Mouse (Mus musculus) MEL (cell line): ENCODE data around the gene Smarca2.

Experiments
- CTCF ChIP-seq, 3 experiments: IDR thresholded peaks in 2 of 3; conservative IDR thresholded peaks in 1 of 3; 2 replicates each; pipeline ENCODE4 v1.5.1; 2011 to 2012; ENCODE audit warnings: low read length in 3 of 3, low read depth in 2 of 3, mild to moderate bottlenecking in 2 of 3, improper control_type of control experiment in 1 of 3, inconsistent platforms in 1 of 3, mixed read lengths in 1 of 3, moderate library complexity in 1 of 3; ENCODE audit not compliant: control insufficient read depth in 1 of 3, insufficient read depth in 1 of 3, poor library complexity in 1 of 3, severe bottlenecking in 1 of 3
- E2F4 ChIP-seq: IDR thresholded peaks from 2 replicates; pipeline ENCODE4 v1.6.1; 2011; ENCODE audit warnings: low read depth, low read length, improper control_type of control experiment, borderline replicate concordance
- GABPA ChIP-seq: IDR thresholded peaks from 2 replicates; pipeline ENCODE4 v1.6.1; 2012; ENCODE audit warnings: low read depth, mild to moderate bottlenecking, inconsistent platforms, low read length, improper control_type of control experiment, moderate library complexity
- GATA1 ChIP-seq: IDR thresholded peaks from 2 replicates; pipeline ENCODE4 v1.6.1; 2011; ENCODE audit warnings: low read depth, low read length, improper control_type of control experiment
- MEF2A ChIP-seq: IDR thresholded peaks from 2 replicates; pipeline ENCODE4 v1.6.1; 2014; ENCODE audit warnings: low read depth, mild to moderate bottlenecking, inconsistent platforms, low read length, improper control_type of control experiment; ENCODE audit not compliant: poor library complexity, insufficient replicate concordance, severe bottlenecking; ENCODE audit errors: extremely low read depth
- POLR2A ChIP-seq, 2 experiments: IDR thresholded peaks; 2 replicates each; pipeline ENCODE4 v1.6.1; 2011 to 2012; ENCODE audit warnings: low read length in 2 of 2, mild to moderate bottlenecking in 2 of 2, control low read depth in 1 of 2, improper control_type of control experiment in 1 of 2, low read depth in 1 of 2, moderate library complexity in 1 of 2; ENCODE audit not compliant: control insufficient read depth in 1 of 2, insufficient read depth in 1 of 2, poor library complexity in 1 of 2
- POLR2AphosphoS2 ChIP-seq: IDR thresholded peaks from 2 replicates; pipeline ENCODE4 v1.6.1; 2011; ENCODE audit warnings: low read length, improper control_type of control experiment
- POLR2AphosphoS5 ChIP-seq: IDR thresholded peaks from 2 replicates; pipeline ENCODE4 v1.6.1; 2012; ENCODE audit warnings: low read depth, borderline replicate concordance, mild to moderate bottlenecking, inconsistent platforms, low read length, moderate library complexity, mixed read lengths
- RCOR1 ChIP-seq: IDR thresholded peaks from 2 replicates; pipeline ENCODE4 v1.6.1; 2012; ENCODE audit warnings: low read depth, mild to moderate bottlenecking, inconsistent platforms, low read length, improper control_type of control experiment
- UBTF ChIP-seq: IDR thresholded peaks from 2 replicates; pipeline ENCODE4 v1.6.1; 2012; ENCODE audit warnings: low read depth, mild to moderate bottlenecking, inconsistent platforms, low read length, improper control_type of control experiment, moderate library complexity, borderline replicate concordance; ENCODE audit not compliant: insufficient read depth
- ZNF384 ChIP-seq: IDR thresholded peaks from 2 replicates; pipeline ENCODE4 v1.6.1; 2012; ENCODE audit warnings: low read depth, mild to moderate bottlenecking, inconsistent platforms, low read length, improper control_type of control experiment

- TF ChIP-seq POLR2AphosphoS5 (no peak), POLR2A (IDR thresholded peaks at IDR 0.05; ENCODE audit: control insufficient read depth in 1 of 2, insufficient read depth in 1 of 2, low read depth in 1 of 2, low read length in 2 of 2, poor library complexity in 1 of 2) (no peak), MEF2A (no peak), CTCF (IDR thresholded peaks at IDR 0.05 in 2 of 3, conservative IDR thresholded peaks at IDR 0.05 in 1 of 3; ENCODE audit: control insufficient read depth in 1 of 3, insufficient read depth in 1 of 3, low read depth in 2 of 3, low read length in 3 of 3, poor library complexity in 1 of 3, severe bottlenecking in 1 of 3) (no peak), UBTF (no peak), E2F4 (no peak), RCOR1 (no peak), GATA1 (no peak), GABPA (no peak), POLR2AphosphoS2 (no peak), ZNF384 (no peak)
These were observed 10.2 kb upstream of the Smarca2 start for GRCm38 (mm10) chr19:26594661-26595060.
